Mouse (Mus musculus) liver, embryonic 14.5 days (tissue): ENCODE results near the gene Hbq1a. TPM values are rescaled to one million over a fixed set of nuclear protein-coding genes. Genes with fewer than 3 reads are reported as not detected.
A peak's percentile ranks its signal among the peaks of the same experiment; 100 is the strongest.
"Not testable (repeated sequence)": the region's sequence is repeated elsewhere in the genome, so short reads cannot be mapped to it uniquely, and the experiment has no call there.

Experiments
- ATAC-seq: fragments of 200-750 bp; cut with Nextera tagmentation; 2 replicates; pipeline ENCODE4 v1.8.0; 2017; ENCODE audit warnings: moderate number of reproducible peaks, mild to moderate bottlenecking, moderate library complexity; ENCODE audit not compliant: insufficient read depth
- DNase-seq, 3 experiments: peaks; one replicate each; pipeline ENCODE4 v3.0.0-alpha.2; 2012 to 2013; ENCODE audit warnings: low read depth in 3 of 3, low spot score in 3 of 3
- H3K27ac ChIP-seq: fragments of 300-500 bp; sonication (generic); 2 replicates; pipeline ENCODE4 v1.5.1; 2014; ENCODE audit warnings: moderate library complexity, mild to moderate bottlenecking, control low read depth, inconsistent platforms
- H3K27me3 ChIP-seq: fragments of 300-500 bp; sonication (generic); 2 replicates; pipeline ENCODE4 v1.6.1; 2014; ENCODE audit warnings: mild to moderate bottlenecking, low read length, moderate library complexity; ENCODE audit not compliant: control insufficient read depth, insufficient read depth
- H3K36me3 ChIP-seq: fragments of 300-500 bp; sonication (generic); replicated peaks from 2 replicates; pipeline ENCODE4 v1.6.1; 2014; ENCODE audit warnings: low read depth; ENCODE audit not compliant: control insufficient read depth, insufficient read depth
- H3K4me1 ChIP-seq, 2 experiments: fragments of 200-500 bp in 1 of 2; fragments of 300-500 bp in 1 of 2; sonication (generic) in 1 of 2; replicated peaks; 2 replicates each; pipeline ENCODE4 v1.6.1; 2012 to 2014; ENCODE audit warnings: antibody characterized with exemption in 1 of 2, inconsistent platforms in 1 of 2, low read length in 1 of 2; ENCODE audit not compliant: control insufficient read depth in 2 of 2, insufficient read depth in 2 of 2
- H3K4me2 ChIP-seq: fragments of 300-500 bp; sonication (generic); 2 replicates; pipeline ENCODE4 v1.6.1; 2014; ENCODE audit warnings: low read depth, mild to moderate bottlenecking, control low read depth, moderate library complexity
- H3K4me3 ChIP-seq, 2 experiments: fragments of 200-500 bp in 1 of 2; fragments of 300-500 bp in 1 of 2; sonication (generic) in 1 of 2; 2 replicates each; pipeline ENCODE4 v1.5.1; 2012 to 2014; ENCODE audit warnings: low read depth in 2 of 2, low read length in 2 of 2, mild to moderate bottlenecking in 2 of 2, control low read depth in 1 of 2, inconsistent platforms in 1 of 2, moderate library complexity in 1 of 2; ENCODE audit not compliant: insufficient read depth in 1 of 2
- H3K9ac ChIP-seq: fragments of 300-500 bp; sonication (generic); replicated peaks from 2 replicates; pipeline ENCODE4 v1.6.1; 2014; ENCODE audit warnings: mild to moderate bottlenecking, control low read depth, moderate library complexity
- H3K9me3 ChIP-seq: fragments of 300-500 bp; sonication (generic); 2 replicates; pipeline ENCODE4 v1.6.1; 2016; ENCODE audit warnings: low read length, mixed read lengths; ENCODE audit not compliant: control insufficient read depth
- CTCF ChIP-seq: IDR thresholded peaks from 2 replicates; pipeline ENCODE4 v1.5.1; 2016; ENCODE audit warnings: antibody characterized with exemption, low read depth, control low read depth
- EP300 ChIP-seq: IDR thresholded peaks from 2 replicates; pipeline ENCODE4 v1.6.1; 2016; ENCODE audit warnings: antibody characterized with exemption, low read depth
- WGBS: fragments of 180-500 bp; shearing (Covaris S2); extraction: QIAGEN DNeasy Blood & Tissue Kit; methylation state at CpG from one replicate; pipeline ENCODE4 v1.1.7; 2014; ENCODE audit not compliant: insufficient replicate concordance; 5-methylcytosine and 5-hydroxymethylcytosine counted together
- polyA plus RNA-seq, 2 experiments: library from polyadenylated mRNA; depleted of rRNA in 1 of 2; stranded (reverse) in 1 of 2; unstranded in 1 of 2; fragments of >200 nt; fragmentation: Nextera tagmentation in 1 of 2; extraction: Ambion mirVana in 1 of 2; gene quantifications; 2 replicates each; pipeline versions ENCODE4 v1.2.1 to v1.2.3; 2012 to 2014

Gene Hbq1a
- polyA plus RNA-seq, 2 experiments: 7.9 to 9.1 TPM

GRCm38 (mm10) chr11:32284582-32284981, 15.3 kb upstream of the Hbq1a start:
- Histone ChIP-seq H3K4me1 (peaks cover 41 to 48% of the 10 kb centered on the region in 2 experiments), H3K4me2 (peak overlapping the region; percentile 47), H3K27ac (peak overlapping the region; percentile 95), H3K9ac (peak overlapping the region; percentile 81), H3K4me3 (peak overlapping the region; percentile 55 to 56)
- peak; percentile 57 for TF ChIP-seq EP300
- DNase-seq: peak; percentile 67 to 82 (median 75)
- 7% methylated on average over 2 of the region's 2 CpGs for WGBS
- H3K9me3 ChIP-seq, H3K36me3 ChIP-seq, H3K27me3 ChIP-seq: not testable (repeated sequence)
- peak; percentile 21 for ATAC-seq

DNA sequence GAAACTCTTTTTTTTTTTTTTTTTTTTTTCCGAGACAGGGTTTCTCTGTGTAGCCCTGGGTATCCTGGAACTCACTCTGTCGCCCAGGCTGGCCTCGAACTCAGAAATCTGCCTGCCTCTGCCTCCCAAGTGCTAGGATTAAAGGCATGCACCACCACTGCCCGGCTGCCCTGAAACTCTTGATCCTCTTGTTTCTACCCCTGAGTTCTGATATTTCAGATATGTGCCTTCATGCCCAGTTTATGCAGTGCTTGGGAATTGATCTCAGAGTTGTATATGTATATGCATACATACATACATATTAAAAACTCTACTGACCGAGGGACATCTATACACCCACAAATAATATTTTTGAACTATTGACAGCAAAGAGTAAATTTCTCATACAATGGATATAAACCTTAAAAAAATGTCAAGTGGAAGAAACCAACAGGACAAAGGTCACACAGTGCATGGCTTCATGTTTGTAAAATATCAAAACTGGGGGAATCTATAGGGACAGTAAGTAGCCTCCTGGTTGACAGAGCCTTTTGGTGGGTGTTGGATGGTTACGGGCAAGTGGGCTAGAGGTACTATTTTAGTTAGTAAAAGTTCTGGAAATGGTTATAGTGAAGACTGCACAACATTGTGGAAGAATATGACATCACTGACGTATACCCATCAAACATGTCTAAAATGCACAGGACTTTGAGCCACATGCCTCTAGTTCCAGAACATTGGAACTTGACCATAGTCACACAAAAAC, 14.7 kb upstream of the Hbq1a start:
- Histone ChIP-seq H3K4me3 (peak overlapping the region; percentile 38 to 55), H3K9ac (peak overlapping the region; percentile 81), H3K27me3 (no peaks in the 10 kb centered on the region), H3K27ac (peak overlapping the region; percentile 95), H3K9me3 (no peaks in the 10 kb centered on the region), H3K36me3 (peaks cover 13% of the 10 kb centered on the region), H3K4me1 (peaks cover 34 to 51% of the 10 kb centered on the region in 2 experiments), H3K4me2 (peak overlapping the region; percentile 47)
- ATAC-seq: peak; percentile 66
- peak; percentile 84 to 90 (median 89) for DNase-seq
- 27% methylated on average over 7 of the region's 7 CpGs for WGBS
- TF ChIP-seq EP300 (peak; percentile 66), CTCF (no peak)

DNA sequence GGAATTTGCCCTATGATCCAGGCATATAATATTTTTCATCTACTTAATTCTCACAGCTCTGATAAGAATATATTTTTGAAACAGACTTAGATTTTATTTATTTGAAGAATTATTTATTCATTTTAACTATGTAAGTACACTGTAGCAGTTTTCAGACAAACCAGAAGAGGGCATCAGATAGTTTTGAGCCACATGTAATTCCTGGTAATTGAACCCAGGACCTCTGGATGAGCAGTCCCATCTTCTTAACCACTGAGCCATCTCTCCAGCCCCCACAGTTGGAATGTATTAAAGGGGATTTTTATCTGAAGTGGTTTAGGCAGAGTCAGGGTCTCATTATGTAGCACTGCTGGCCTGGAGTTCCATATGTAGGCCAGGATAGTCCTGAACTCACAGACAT, 14.0 kb upstream of the Hbq1a start:
- DNase-seq, H3K27me3 ChIP-seq, H3K9me3 ChIP-seq: not testable (repeated sequence)
- peak overlapping the region; percentile 72 for H3K4me2 ChIP-seq
- peaks cover 14% of the 10 kb centered on the region for H3K36me3 ChIP-seq
- peak; percentile 2 for ATAC-seq
- peak overlapping the region; percentile 65 to 74; a peak in 3 of 4 replicates for H3K4me3 ChIP-seq
- H3K27ac ChIP-seq: peak overlapping the region; percentile 100
- H3K9ac ChIP-seq: peak overlapping the region; percentile 95
- peaks cover 29 to 46% of the 10 kb centered on the region in 2 experiments for H3K4me1 ChIP-seq

DNA sequence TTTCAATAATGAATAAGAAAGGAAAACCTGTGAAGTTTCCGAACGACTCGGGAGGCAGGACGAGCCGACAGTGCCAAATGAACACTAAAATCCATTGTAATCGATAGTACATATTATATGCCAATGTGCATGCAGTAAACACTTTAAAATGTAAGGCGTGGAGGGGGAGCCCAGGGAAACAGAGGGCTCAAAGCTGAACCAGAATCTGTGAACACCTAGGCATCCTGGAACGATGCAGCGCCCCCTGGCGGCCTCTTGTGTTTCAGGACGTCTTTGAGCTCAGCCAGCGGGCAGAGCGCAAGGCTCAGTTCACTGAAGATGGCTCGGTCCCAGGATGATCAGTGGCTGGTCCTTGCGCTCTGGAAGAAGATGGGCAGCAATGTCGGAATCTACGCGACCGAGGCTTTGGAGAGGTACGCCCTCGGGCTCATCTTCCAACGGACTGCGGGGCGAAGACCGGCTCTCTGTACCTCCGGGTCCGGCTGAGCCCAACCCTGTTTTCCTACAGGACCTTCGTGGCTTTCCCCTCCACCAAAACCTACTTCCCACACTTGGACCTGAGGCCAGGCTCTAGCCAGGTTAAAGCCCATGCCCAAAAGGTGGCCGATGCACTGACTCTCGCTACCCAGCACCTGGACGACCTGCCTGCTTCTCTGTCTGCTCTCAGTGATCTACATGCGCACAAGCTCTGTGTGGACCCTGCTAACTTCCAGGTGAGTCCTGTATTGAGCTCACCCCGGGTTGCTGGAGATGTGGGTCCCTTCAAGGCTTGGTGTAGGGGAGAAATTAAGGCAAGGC, 13.0 kb upstream of the Hbq1a start, which contains the start of gene Hbq1b:
Gene Hbq1b, plus strand, starts transcription at position 271 of the 798 bp plus-strand sequence.
- WGBS: 14% methylated on average over 30 of the region's 33 CpGs
- H3K9ac ChIP-seq: peak within 1 kb of the TSS; percentile 95
- H3K9me3 ChIP-seq, H3K27me3 ChIP-seq, ATAC-seq: not testable (repeated sequence)
- H3K36me3 ChIP-seq: peaks cover 20% of the 10 kb centered on the region
- peak within 1 kb of the TSS; percentile 65 to 74 for H3K4me3 ChIP-seq
- peaks cover 29 to 44% of the 10 kb centered on the region in 2 experiments for H3K4me1 ChIP-seq
- DNase-seq: peak in 2 of 3 experiments; percentile 59 to 65
- peak within 1 kb of the TSS; percentile 100 for H3K27ac ChIP-seq
- H3K4me2 ChIP-seq: peak within 1 kb of the TSS; percentile 72
- peak; percentile 95 for TF ChIP-seq CTCF
- peak; percentile 54; the same call in 1 of the 2 replicates for TF ChIP-seq EP300

DNA sequence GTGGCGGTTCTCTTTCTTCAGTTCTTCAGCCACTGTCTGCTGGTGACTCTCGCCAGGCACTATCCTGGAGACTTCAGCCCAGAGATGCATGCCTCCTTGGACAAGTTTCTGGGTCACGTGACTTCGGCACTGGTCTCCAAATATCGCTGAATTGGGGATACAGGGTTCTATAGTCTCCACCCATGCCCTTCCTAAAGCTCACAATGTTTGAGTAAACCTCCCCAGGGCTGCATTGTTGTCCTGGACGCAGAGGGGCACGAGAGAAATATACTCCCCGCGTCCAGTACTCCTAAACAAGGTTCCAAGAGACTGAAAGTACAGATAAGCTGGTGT, 12.4 kb upstream of the Hbq1a start:
- 46% methylated on average over 9 of the region's 9 CpGs for WGBS
- ATAC-seq (no peak), DNase-seq (peak in 1 of 3 experiments; percentile 54)
- Histone ChIP-seq H3K27me3 (no peaks in the 10 kb centered on the region), H3K9ac (peak overlapping the region; percentile 95), H3K4me3 (peak overlapping the region; percentile 65 to 74), H3K27ac (peak overlapping the region; percentile 100), H3K4me2 (peak overlapping the region; percentile 72), H3K9me3 (no peaks in the 10 kb centered on the region), H3K36me3 (peaks cover 20% of the 10 kb centered on the region), H3K4me1 (peaks cover 29 to 43% of the 10 kb centered on the region in 2 experiments)
- no peak for TF ChIP-seq CTCF
